Mouse (Mus musculus) brain, embryonic 14.5 days (tissue): ENCODE data around the gene Gm4565. TPM values are rescaled to one million over a fixed set of nuclear protein-coding genes. Genes with fewer than 3 reads are reported as not detected.
"Not testable (repeated sequence)": the region's sequence is repeated elsewhere in the genome, so short reads cannot be mapped to it uniquely, and the experiment has no call there.

Experiments
- DNase-seq: peaks from one replicate; pipeline ENCODE4 v3.0.0-alpha.2; 2011; ENCODE audit warnings: low read depth
- polyA plus RNA-seq: library from polyadenylated mRNA; depleted of rRNA; stranded (reverse); fragments of >200 nt; gene quantifications from 2 replicates; pipeline ENCODE4 v1.2.3, GENCODE M21; 2012; rRNA removed

Gm4565 gene
- polyA plus RNA-seq = not detected in 2 replicates

- DNase-seq = not testable (repeated sequence)
Observed at GRCm38 (mm10) chr7:22588027-22588426, at the start of gene Gm4565. Gm4565 (minus strand) TSS chr7:22588127.

GRCm38 (mm10) chr7:22565243-22565642 is 22.7 kb downstream of the Gm4565 start, which contains the start of gene Gm4201:
Gm4201 (minus strand) TSS chr7:22565343.
- not testable (repeated sequence) for DNase-seq

- not testable (repeated sequence) for DNase-seq
Observed at GRCm38 (mm10) chr7:22534787-22535186, 53.1 kb downstream of the Gm4565 start, which contains the start of gene Gm8677. Gm8677 (minus strand) TSS chr7:22534887.

Other genes with a start within 250 kb of the Gm4565 start
- not detected in 2 replicates for gene Gm8660, start 217.1 kb downstream of the Gm4565 start, polyA plus RNA-seq
- not detected in 2 replicates for gene Vmn1r148, start 174.5 kb downstream of the Gm4565 start, polyA plus RNA-seq
- gene Vmn1r149, start 149.9 kb downstream of the Gm4565 start, polyA plus RNA-seq = not detected in 2 replicates
- gene Gm10665, start 124.1 kb downstream of the Gm4565 start, polyA plus RNA-seq = not detected in 2 replicates
- gene Vmn1r151, start 88.4 kb downstream of the Gm4565 start, polyA plus RNA-seq = not detected in 2 replicates
- gene Vmn1r152, start 65.2 kb downstream of the Gm4565 start, polyA plus RNA-seq = not detected in 2 replicates
- not detected in 2 replicates for gene Gm8677, start 53.2 kb downstream of the Gm4565 start, polyA plus RNA-seq
- gene Gm4201, start 22.8 kb downstream of the Gm4565 start, polyA plus RNA-seq = not detected in 2 replicates
- not detected in 2 replicates for gene Vmn1r155, start 69.9 kb upstream of the Gm4565 start, polyA plus RNA-seq
- gene Gm8693, start 104.2 kb upstream of the Gm4565 start, polyA plus RNA-seq = not detected in 2 replicates
- gene Gm4567, start 131.6 kb upstream of the Gm4565 start, polyA plus RNA-seq = not detected in 2 replicates
- not detected in 2 replicates for gene Vmn1r157, start 173.6 kb upstream of the Gm4565 start, polyA plus RNA-seq
- gene Vmn1r158, start 202.7 kb upstream of the Gm4565 start, polyA plus RNA-seq = not detected in 2 replicates